Comparison of ENCODE assay signal across 25 mouse cellular contexts in genomic region chr16:72773034-72773433, GRCm38 (mm10).
A peak's percentile ranks its signal among the peaks of the same experiment; 100 is the strongest.
DNase-seq lines count a peak whose midpoint lies in the region; ATAC-seq and TF ChIP-seq lines count a peak whose summit lies in the region.
"Had no signal": no experiment of that assay in that cellular context is flagged by ENCODE, and none has a peak within 500 bp of the region (broad histone marks: within the 10 kb centered on the region; RNA-seq: fewer than 3 reads in every experiment).

No protein-coding gene starts in this region.

- H3K36me3 ChIP-seq in hindbrain, embryonic 10.5 days = no peaks in the 10 kb centered on the region
- no peaks in the 10 kb centered on the region for H3K36me3 ChIP-seq in hindbrain, embryonic 16.5 days (ENCODE audit: control insufficient read depth, insufficient read depth, low read length)
- H3K36me3 ChIP-seq in kidney, postnatal 0 days (ENCODE audit: insufficient read depth, low read length) = no peaks in the 10 kb centered on the region
- H3K36me3 ChIP-seq: embryonic facial prominence, embryonic 15.5 days; intestine, embryonic 15.5 days; neural tube, embryonic 13.5 days; stomach, embryonic 15.5 days had no signal

- peak overlapping the region; percentile 77; the same call in 1 of the 2 replicates for H3K27ac ChIP-seq in hindbrain, embryonic 10.5 days
- H3K27ac ChIP-seq in hindbrain, embryonic 16.5 days (ENCODE audit: low read depth, low read length) = no peak overlapping the region
- H3K27ac ChIP-seq in kidney, postnatal 0 days = no peak overlapping the region
- H3K27ac ChIP-seq: embryonic facial prominence, embryonic 15.5 days; intestine, embryonic 15.5 days; layer of hippocampus, adult 2 months; macrophage; stomach, embryonic 15.5 days had no signal

- no peak for TF ChIP-seq CTCF in kidney, postnatal 0 days (IDR thresholded peaks at IDR 0.05; ENCODE audit: low read depth)

- H3K4me3 ChIP-seq in hindbrain, embryonic 10.5 days = no peak overlapping the region
- no peak overlapping the region for H3K4me3 ChIP-seq in hindbrain, embryonic 16.5 days (ENCODE audit: low read length)
- H3K4me3 ChIP-seq in kidney, postnatal 0 days (replicated peaks; ENCODE audit: low read depth, low read length) = no peak overlapping the region
- H3K4me3 ChIP-seq: embryonic facial prominence, embryonic 15.5 days; intestine, embryonic 15.5 days; layer of hippocampus, adult 2 months; myocyte; neural tube, embryonic 13.5 days; stomach, embryonic 15.5 days had no signal

- no peaks in the 10 kb centered on the region for H3K27me3 ChIP-seq in hindbrain, embryonic 10.5 days (ENCODE audit: insufficient read depth, poor library complexity, severe bottlenecking)
- H3K27me3 ChIP-seq in hindbrain, embryonic 16.5 days (replicated peaks; ENCODE audit: control insufficient read depth, insufficient read depth, low read length) = no peaks in the 10 kb centered on the region
- no peaks in the 10 kb centered on the region for H3K27me3 ChIP-seq in kidney, postnatal 0 days (ENCODE audit: insufficient read depth, low read length)
- H3K27me3 ChIP-seq: embryonic facial prominence, embryonic 15.5 days; intestine, embryonic 15.5 days; neural tube, embryonic 13.5 days; stomach, embryonic 15.5 days had no signal

- no peak for ATAC-seq in hindbrain, embryonic 16.5 days
- ATAC-seq in kidney, postnatal 0 days (replicated peaks; ENCODE audit: low FRiP score, low read depth) = 0 out of 2 replicates have a peak, but pooled peaks have one; percentile 61
- ATAC-seq: activated CD4-positive, CD25-positive, alpha-beta regulatory T cell, adult 4 months; intestine, embryonic 15.5 days; lung, postnatal 0 days; midbrain, embryonic 16.5 days had no signal

- H3K4me2 ChIP-seq in hindbrain, embryonic 16.5 days (ENCODE audit: low read length) = no peak overlapping the region
- no peak overlapping the region for H3K4me2 ChIP-seq in kidney, postnatal 0 days (ENCODE audit: low read length)
- H3K4me2 ChIP-seq: embryonic facial prominence, embryonic 15.5 days; heart, embryonic 11.5 days; intestine, embryonic 15.5 days; neural tube, embryonic 13.5 days; stomach, embryonic 15.5 days had no signal

- peak; percentile 56 for DNase-seq in hindbrain, embryonic 10.5 days (ENCODE audit: low spot score)
- no peak for DNase-seq in kidney, postnatal 0 days (ENCODE audit: low spot score)
- no peak for DNase-seq in kidney, postnatal 10 days
- DNase-seq in retina, embryonic 14.5 days (ENCODE audit: low spot score) = peak; percentile 27
- DNase-seq in retina, postnatal 1 day = no peak
- DNase-seq in yolk sac, embryonic 10.5 days (ENCODE audit: low spot score) = no peak
- DNase-seq: adrenal gland, adult 8-10 months; cerebellum, adult 11-12 months; cerebellum, postnatal 14 days; gastrocnemius, postnatal 14 days; heart, adult 11 months; right cerebral cortex, adult 18-20 months; thymus, postnatal 25 days had no signal

- H3K4me1 ChIP-seq in hindbrain, embryonic 10.5 days (replicated peaks) = peaks cover 59% of the 10 kb centered on the region
- H3K4me1 ChIP-seq in hindbrain, embryonic 16.5 days (ENCODE audit: control insufficient read depth, insufficient read depth, low read depth, low read length) = peaks cover 9% of the 10 kb centered on the region
- H3K4me1 ChIP-seq in kidney, postnatal 0 days (replicated peaks; ENCODE audit: insufficient read depth, low read length) = 0 out of 2 replicates have a peak, but pooled peaks cover 5% of the 10 kb centered on the region
- H3K4me1 ChIP-seq: intestine, embryonic 15.5 days; stomach, embryonic 15.5 days had no signal

- H3K9ac ChIP-seq in hindbrain, embryonic 16.5 days (ENCODE audit: low read depth, low read length) = no peak overlapping the region
- no peak overlapping the region for H3K9ac ChIP-seq in kidney, postnatal 0 days (ENCODE audit: low read depth, low read length)
- H3K9ac ChIP-seq: embryonic facial prominence, embryonic 15.5 days; intestine, embryonic 15.5 days; neural tube, embryonic 13.5 days; stomach, embryonic 15.5 days had no signal

- H3K9me3 ChIP-seq in hindbrain, embryonic 10.5 days = no peaks in the 10 kb centered on the region
- H3K9me3 ChIP-seq in hindbrain, embryonic 16.5 days (ENCODE audit: control insufficient read depth, low read length) = no peaks in the 10 kb centered on the region
- H3K9me3 ChIP-seq in kidney, postnatal 0 days (replicated peaks; ENCODE audit: low read length) = no peaks in the 10 kb centered on the region
- H3K9me3 ChIP-seq: embryonic facial prominence, embryonic 15.5 days; intestine, embryonic 15.5 days; neural tube, embryonic 13.5 days; stomach, embryonic 15.5 days had no signal

- WGBS in hindbrain, embryonic 10.5 days = 20% methylated on average over 7 of the region's 7 CpGs
- WGBS in hindbrain, embryonic 16.5 days = 37% methylated on average over 7 of the region's 7 CpGs
- WGBS in kidney, postnatal 0 days = 43% methylated on average over 7 of the region's 7 CpGs

Comparison
In these comparisons a context has a peak if more than half of its experiments do, and no peak if none do; other contexts are left out.
1. DNase-seq: peak in hindbrain, embryonic 10.5 days (single experiment) and retina, embryonic 14.5 days (single experiment); none in kidney, postnatal 0 days (single experiment), kidney, postnatal 10 days (single experiment), retina, postnatal 1 day (single experiment) and yolk sac, embryonic 10.5 days (single experiment).